Mouse (Mus musculus): ENCODE results near the gene Dhrs3. TPM values are rescaled to one million over a fixed set of nuclear protein-coding genes. Genes with fewer than 3 reads are reported as not detected.
A peak's percentile ranks its signal among the peaks of the same experiment; 100 is the strongest.

The Dhrs3 gene
- polyA plus RNA-seq, 1 experiment from 2014 or later, result 41.9 TPM

DNA sequence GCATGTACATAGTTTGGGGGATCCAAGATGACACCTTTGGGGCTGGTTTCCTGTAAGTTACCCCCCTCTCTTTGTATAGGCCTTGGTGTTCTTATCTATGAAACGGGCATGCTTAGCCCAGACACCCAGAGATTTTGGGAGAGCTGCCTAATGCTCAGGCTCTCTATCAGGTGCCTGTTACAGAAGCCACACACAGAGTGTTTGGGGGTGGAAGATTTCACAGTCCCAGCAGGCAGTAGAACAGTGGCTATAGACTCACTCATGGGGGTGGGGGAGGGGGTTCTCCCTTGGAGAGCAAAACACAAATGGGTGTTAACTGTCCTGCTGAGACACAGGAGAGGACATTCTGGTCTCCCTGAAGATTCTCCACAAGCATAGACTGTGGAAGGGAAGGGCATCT, 10.5 kb downstream of the Dhrs3 start:
- WGBS, result 86% methylated on average over 1 of the region's 1 CpGs
- ATAC-seq (ENCODE audit: low FRiP score), result no peak

DNA sequence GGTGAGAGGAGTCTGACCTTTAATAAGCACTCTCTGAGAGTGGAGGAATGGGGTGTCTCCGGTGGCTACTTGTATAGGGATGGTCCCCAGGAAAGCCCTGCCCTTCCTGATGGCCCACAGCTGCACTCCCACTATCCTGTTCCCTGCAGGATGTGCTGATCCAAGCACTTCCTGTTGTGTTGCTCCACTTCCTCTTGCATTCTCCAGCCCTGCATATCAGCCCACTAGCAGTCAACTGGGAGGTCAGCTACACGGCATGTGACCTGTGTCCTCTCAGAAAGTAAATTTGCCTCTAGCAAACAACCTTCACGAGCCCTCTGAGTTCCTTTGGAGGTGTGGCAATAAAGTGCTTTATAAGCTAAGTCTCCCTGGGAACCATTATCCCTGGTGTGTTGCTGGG, 11.3 kb downstream of the Dhrs3 start:
- Histone ChIP-seq H3K9ac (no peak overlapping the region), H3K4me3 (no peak overlapping the region), H3K27me3 (no peaks in the 10 kb centered on the region), H3K4me1 (replicated peaks) (0 out of 2 replicates have a peak, but pooled peaks cover 2% of the 10 kb centered on the region), H3K9me3 (no peaks in the 10 kb centered on the region), H3K27ac (no peak overlapping the region), H3K36me3 (no peaks in the 10 kb centered on the region; the same call in 1 of the 2 replicates), H3K4me2 (no peak overlapping the region)
- no peak for ATAC-seq (ENCODE audit: low FRiP score)
- 86% methylated on average over 3 of the region's 3 CpGs for WGBS

More for the DNA sequence above, 10.5 kb downstream of the Dhrs3 start:
- no peaks in the 10 kb centered on the region for H3K27me3 ChIP-seq
- no peak overlapping the region for H3K4me3 ChIP-seq
- no peak overlapping the region for H3K27ac ChIP-seq
- H3K36me3 ChIP-seq, result no peaks in the 10 kb centered on the region; the same call in 1 of the 2 replicates
- H3K9me3 ChIP-seq, result no peaks in the 10 kb centered on the region
- H3K4me1 ChIP-seq (replicated peaks), result 0 out of 2 replicates have a peak, but pooled peaks cover 2% of the 10 kb centered on the region
- no peak overlapping the region for H3K9ac ChIP-seq
- H3K4me2 ChIP-seq, result no peak overlapping the region

- Histone ChIP-seq H3K4me3 (no peak overlapping the region), H3K27ac (no peak overlapping the region), H3K4me2 (no peak overlapping the region), H3K9me3 (no peaks in the 10 kb centered on the region), H3K9ac (no peak overlapping the region), H3K36me3 (no peaks in the 10 kb centered on the region; the same call in 1 of the 2 replicates), H3K4me1 (replicated peaks) (0 out of 2 replicates have a peak, but pooled peaks cover 2% of the 10 kb centered on the region), H3K27me3 (no peaks in the 10 kb centered on the region)
- ATAC-seq (ENCODE audit: low FRiP score), result no peak
- WGBS, result 64% methylated on average over 5 of the region's 5 CpGs
These were observed 12.5 kb downstream of the Dhrs3 start for GRCm38 (mm10) chr4:144905128-144905527.

DNA sequence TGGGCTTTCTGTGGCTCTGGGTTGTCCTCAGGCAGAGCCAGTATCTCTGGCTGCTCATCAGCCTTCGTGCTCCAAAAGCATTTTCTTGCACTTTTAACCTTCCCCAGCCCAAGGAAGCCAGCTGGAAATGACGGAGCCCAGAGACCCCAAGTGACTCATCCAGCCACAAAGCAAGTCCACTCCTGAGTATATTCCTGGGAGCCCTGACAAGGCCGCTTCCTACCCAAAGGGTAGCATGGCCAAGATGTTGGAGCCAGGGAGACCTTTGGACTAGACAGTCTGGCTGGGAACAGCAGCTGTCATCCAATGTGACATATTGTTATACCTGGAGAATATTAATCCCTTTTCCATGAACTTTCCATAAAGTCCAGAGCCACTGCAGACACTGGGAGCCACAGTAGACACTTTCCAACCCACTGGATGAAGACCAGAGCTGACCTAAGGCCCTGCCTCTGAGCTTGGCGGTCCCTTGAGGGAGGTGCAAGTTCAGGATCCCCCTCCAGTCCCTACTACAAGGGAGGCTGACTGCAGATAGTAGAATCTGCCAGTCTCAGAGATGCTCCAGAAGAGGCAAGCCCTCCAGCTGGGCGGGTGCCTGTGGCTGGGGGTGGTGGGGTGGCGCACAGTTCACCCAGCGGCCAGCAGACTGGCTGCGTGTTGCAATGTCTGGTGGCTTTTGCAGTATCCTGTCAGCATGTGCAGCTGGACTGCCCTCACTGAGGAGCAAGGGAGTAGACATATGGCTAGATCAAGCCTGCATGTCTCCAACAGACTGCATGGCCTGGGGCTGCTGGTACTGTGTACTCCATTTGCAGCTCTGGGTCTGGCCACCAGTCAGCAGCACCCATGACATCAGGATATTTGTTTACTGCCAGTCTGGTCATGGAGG, 13.6 kb downstream of the Dhrs3 start:
- 0 out of 2 replicates have a peak, but pooled peaks cover 2% of the 10 kb centered on the region for H3K4me1 ChIP-seq (replicated peaks)
- H3K36me3 ChIP-seq, result no peaks in the 10 kb centered on the region; the same call in 1 of the 2 replicates
- ATAC-seq (ENCODE audit: low FRiP score), result peak; percentile 52; the same call in 1 of the 2 replicates
- no peak overlapping the region for H3K9ac ChIP-seq
- H3K27ac ChIP-seq, result no peak overlapping the region
- 89% methylated on average over 8 of the region's 8 CpGs for WGBS
- no peak overlapping the region for H3K4me3 ChIP-seq
- no peaks in the 10 kb centered on the region for H3K9me3 ChIP-seq
- no peaks in the 10 kb centered on the region for H3K27me3 ChIP-seq
- no peak overlapping the region for H3K4me2 ChIP-seq

DNA sequence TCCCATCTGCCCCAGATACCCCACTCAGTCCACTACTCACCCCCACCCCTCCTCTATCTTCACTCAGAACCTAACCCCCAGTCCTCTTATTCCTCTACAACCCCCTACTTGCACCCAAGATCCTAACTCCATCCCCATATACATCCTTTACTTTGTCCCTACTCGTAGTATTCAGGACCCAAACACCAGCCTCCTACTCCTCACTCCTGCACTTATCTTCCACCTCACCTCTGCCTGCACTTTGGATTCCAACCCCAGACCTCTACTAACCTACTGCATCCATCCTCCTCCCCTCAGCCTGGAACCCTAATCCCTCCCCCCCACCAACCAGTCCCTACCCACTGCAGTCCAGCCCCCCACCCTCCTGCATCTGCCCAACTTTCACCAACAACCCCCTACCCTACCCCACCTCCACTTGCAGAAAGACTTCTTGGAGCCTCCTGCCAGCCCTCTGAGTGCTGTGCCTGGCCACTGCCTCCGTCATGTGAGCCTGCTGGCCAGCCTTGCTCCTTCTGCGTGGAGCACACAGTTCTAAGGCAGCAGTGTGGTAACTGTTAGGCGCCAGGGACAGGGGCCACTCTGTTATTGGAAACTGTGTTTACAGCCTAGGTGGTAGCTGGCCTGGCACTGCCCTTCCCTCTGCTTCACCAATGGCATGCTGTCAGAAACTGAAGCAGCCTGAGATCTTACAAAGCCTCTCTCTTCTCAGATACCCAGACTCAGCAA, 14.5 kb downstream of the Dhrs3 start:
- WGBS, result 83% methylated on average over 4 of the region's 4 CpGs
- no peaks in the 10 kb centered on the region for H3K9me3 ChIP-seq
- no peaks in the 10 kb centered on the region for H3K27me3 ChIP-seq
- no peak overlapping the region for H3K4me2 ChIP-seq
- H3K9ac ChIP-seq, result no peak overlapping the region
- no peak overlapping the region for H3K27ac ChIP-seq
- H3K4me3 ChIP-seq, result no peak overlapping the region
- ATAC-seq (ENCODE audit: low FRiP score), result no peak
- H3K36me3 ChIP-seq, result no peaks in the 10 kb centered on the region; the same call in 1 of the 2 replicates
- H3K4me1 ChIP-seq (replicated peaks), result 0 out of 2 replicates have a peak, but pooled peaks cover 2% of the 10 kb centered on the region

DNA sequence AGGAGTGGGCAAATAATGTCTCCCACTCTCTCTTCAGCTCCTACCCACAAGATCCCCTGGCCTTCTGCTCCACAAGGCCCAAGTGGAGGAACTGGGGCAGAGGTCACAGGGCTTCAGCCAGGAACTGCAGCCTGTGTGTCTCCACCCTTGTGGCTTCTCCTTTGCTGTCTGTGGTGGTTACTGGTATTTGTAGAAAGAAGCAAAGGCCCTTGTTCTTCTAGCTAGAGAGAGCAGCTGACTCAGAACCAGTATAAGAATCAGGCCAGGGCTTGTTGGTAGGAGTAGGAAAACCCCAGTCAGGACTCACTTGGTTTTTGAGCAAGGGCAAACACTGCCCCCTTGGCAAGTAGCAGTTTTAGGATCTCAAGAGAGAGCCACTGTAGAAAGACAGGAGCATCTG, 16.2 kb downstream of the Dhrs3 start:
- Histone ChIP-seq H3K27me3 (no peaks in the 10 kb centered on the region), H3K4me2 (no peak overlapping the region), H3K4me3 (no peak overlapping the region), H3K9ac (no peak overlapping the region), H3K27ac (no peak overlapping the region), H3K9me3 (no peaks in the 10 kb centered on the region), H3K4me1 (replicated peaks) (0 out of 2 replicates have a peak, but pooled peaks cover 2% of the 10 kb centered on the region), H3K36me3 (no peaks in the 10 kb centered on the region; the same call in 1 of the 2 replicates)
- no peak for ATAC-seq (ENCODE audit: low FRiP score)

DNA sequence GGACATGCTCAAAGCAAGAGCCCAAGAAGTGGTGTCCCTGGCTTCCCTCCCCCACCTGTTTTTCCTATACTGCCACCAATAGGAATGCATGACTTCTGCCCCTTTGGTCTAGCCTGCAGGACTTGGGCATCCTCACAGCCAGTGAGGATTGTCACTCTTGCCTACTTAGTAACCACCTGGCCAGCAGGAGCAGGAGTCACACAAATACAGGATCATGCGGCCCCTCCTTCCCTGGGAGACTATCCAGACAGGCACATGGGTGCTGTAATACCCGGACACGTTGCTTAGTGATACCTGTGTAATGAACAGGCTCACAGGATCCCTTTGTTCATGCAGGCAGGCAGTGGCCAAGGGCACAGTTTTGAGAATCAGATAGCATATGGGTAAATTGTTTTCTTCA, 17.7 kb downstream of the Dhrs3 start:
- no peak overlapping the region for H3K4me2 ChIP-seq
- WGBS, result 89% methylated on average over 3 of the region's 3 CpGs

DNA sequence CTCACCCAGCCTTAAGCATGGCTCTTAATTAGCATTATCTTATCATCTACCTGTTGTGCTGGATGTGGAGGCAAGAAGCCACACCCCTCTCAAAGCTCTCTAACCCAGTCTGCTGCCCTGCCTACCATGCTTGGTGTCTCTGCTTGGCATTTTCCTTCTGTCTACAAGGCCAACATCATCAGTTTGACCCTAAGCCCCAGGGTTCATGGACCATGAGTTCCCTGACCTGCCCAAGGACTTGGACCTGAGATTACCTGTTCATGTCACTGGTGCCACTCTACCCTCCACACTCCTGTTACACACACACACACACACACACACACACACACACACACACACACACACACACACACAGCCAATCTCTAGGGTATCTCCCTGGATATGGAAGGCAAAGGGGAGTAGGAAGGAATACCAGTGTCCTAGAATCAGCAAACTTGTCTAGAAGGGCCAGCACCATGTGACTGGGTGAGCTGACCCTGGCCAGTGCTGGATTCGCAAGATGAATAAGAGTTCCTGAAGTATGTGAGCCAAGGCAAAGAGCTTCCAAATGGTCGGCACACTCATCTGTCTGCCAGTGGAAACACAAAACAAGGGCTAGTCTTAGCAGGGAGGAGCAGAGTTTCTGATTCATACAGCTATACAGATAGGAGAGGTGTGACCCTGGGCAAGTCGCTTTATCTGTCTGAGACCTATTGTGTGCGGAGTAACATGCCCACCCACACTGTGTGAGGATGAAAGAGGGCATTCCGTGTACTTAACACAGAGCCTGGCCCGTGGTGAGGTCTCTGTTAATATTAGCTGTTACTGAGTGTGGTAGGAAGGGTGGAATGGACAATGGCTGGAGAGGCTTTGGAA, 20.9 kb downstream of the Dhrs3 start:
- H3K27me3 ChIP-seq, result no peaks in the 10 kb centered on the region
- H3K9ac ChIP-seq, result no peak overlapping the region
- H3K9me3 ChIP-seq, result no peaks in the 10 kb centered on the region
- no peaks in the 10 kb centered on the region for H3K4me1 ChIP-seq (replicated peaks)
- no peak overlapping the region for H3K4me2 ChIP-seq
- no peak overlapping the region for H3K27ac ChIP-seq
- no peaks in the 10 kb centered on the region for H3K36me3 ChIP-seq
- WGBS, result 89% methylated on average over 6 of the region's 6 CpGs
- H3K4me3 ChIP-seq, result no peak overlapping the region
- no peak for ATAC-seq (ENCODE audit: low FRiP score)

More for the DNA sequence above, 17.7 kb downstream of the Dhrs3 start:
- Histone ChIP-seq H3K9ac (no peak overlapping the region), H3K27ac (no peak overlapping the region), H3K27me3 (no peaks in the 10 kb centered on the region), H3K4me3 (no peak overlapping the region), H3K4me1 (replicated peaks) (no peaks in the 10 kb centered on the region), H3K9me3 (no peaks in the 10 kb centered on the region), H3K36me3 (no peaks in the 10 kb centered on the region)
- ATAC-seq (ENCODE audit: low FRiP score), result no peak

DNA sequence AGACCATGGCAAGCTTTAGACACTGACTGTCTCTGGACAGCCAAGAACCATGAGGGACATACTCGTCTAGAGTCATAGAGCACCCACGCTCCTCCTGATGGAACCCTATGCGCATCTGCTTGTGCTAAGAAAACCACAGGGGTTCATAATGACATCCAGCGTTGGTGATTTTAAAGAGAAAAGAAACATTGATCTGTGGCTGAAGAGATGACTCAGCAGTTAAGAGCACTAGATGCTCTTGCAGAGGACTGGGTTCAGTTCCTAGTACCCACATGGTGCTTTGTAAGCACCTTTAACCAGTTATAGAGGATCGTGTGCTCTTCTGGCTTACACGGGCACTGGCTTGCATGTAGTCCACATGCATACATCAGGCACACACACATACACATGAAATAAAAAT, 23.9 kb downstream of the Dhrs3 start:
- Histone ChIP-seq H3K36me3 (peaks cover 9% of the 10 kb centered on the region; the same call in 1 of the 2 replicates), H3K4me3 (no peak overlapping the region), H3K9ac (no peak overlapping the region), H3K27me3 (no peaks in the 10 kb centered on the region), H3K9me3 (no peaks in the 10 kb centered on the region), H3K27ac (no peak overlapping the region), H3K4me1 (replicated peaks) (no peaks in the 10 kb centered on the region), H3K4me2 (no peak overlapping the region)
- no peak for ATAC-seq (ENCODE audit: low FRiP score)
- 90% methylated on average over 6 of the region's 6 CpGs for WGBS

DNA sequence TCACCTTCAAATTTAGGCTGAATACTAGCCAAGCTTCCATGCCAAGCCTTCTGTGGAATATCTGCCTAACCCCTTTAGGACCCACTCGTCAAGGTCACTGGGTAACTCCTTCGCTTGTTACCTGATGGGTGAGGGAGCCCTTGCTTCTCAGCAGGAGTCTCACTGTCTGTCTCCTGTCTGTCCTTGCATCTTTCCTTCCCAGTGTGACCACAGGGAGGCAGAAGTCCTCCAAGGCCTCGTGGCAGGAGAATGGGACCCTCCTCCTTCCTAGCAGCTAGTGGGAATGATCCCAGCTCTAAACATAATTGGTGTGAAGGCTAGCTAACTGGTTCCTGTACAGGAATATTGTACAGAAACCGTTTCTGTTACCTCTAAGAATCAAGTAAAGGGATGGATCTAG, 24.5 kb downstream of the Dhrs3 start:
- no peak overlapping the region for H3K4me3 ChIP-seq
- H3K27me3 ChIP-seq, result no peaks in the 10 kb centered on the region
- no peak overlapping the region for H3K27ac ChIP-seq
- WGBS, result 75% methylated on average over 4 of the region's 4 CpGs
- no peak for ATAC-seq (ENCODE audit: low FRiP score)
- H3K4me2 ChIP-seq, result no peak overlapping the region
- peaks cover 9% of the 10 kb centered on the region; the same call in 1 of the 2 replicates for H3K36me3 ChIP-seq
- no peaks in the 10 kb centered on the region for H3K4me1 ChIP-seq (replicated peaks)
- no peaks in the 10 kb centered on the region for H3K9me3 ChIP-seq
- H3K9ac ChIP-seq, result no peak overlapping the region

GRCm38 (mm10) chr4:144918501-144918900, 25.9 kb downstream of the Dhrs3 start:
- WGBS, result 91% methylated on average over 10 of the region's 10 CpGs
- no peak overlapping the region for H3K4me2 ChIP-seq
- H3K27ac ChIP-seq, result no peak overlapping the region
- no peaks in the 10 kb centered on the region for H3K4me1 ChIP-seq (replicated peaks)
- peaks cover 9% of the 10 kb centered on the region; the same call in 1 of the 2 replicates for H3K36me3 ChIP-seq
- H3K9me3 ChIP-seq, result no peaks in the 10 kb centered on the region
- H3K4me3 ChIP-seq, result no peak overlapping the region
- no peak for ATAC-seq (ENCODE audit: low FRiP score)
- H3K27me3 ChIP-seq, result no peaks in the 10 kb centered on the region
- no peak overlapping the region for H3K9ac ChIP-seq

Measured in hindbrain, embryonic 13.5 days (tissue).